Mouse (Mus musculus) mesoderm, embryonic 11.5 days (tissue): Measurements from ENCODE around the gene Lrrc19.
"Not testable (repeated sequence)": the region's sequence is repeated elsewhere in the genome, so short reads cannot be mapped to it uniquely, and the experiment has no call there.

Source experiments
- DNase-seq: peaks from one replicate; pipeline ENCODE4 v3.0.0-alpha.2; 2012; ENCODE audit warnings: low read depth, low spot score

The Lrrc19 gene

DNA sequence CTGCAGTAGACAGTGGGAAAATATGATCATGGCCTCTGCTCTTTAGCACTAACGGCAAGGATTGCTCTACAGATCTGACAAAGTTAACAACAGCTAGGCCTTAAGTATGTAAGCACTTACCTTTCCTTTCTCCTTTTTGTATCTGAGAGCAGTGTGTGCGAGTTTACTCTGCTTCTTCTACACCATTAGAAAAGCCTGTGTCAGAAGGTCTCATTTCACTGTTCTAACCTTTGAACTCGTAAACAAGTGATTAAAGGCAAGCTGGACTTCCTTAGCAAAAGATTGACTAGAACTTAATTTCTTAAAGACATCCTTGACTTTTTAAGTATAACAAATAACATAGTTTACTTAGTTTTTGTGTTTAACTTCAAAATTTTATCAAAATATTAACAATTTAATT is at the start of gene Lrrc19:
Gene Lrrc19 (minus strand): TSS at position 225 of the 400 bp plus-strand sequence.
- no peak for DNase-seq

DNA sequence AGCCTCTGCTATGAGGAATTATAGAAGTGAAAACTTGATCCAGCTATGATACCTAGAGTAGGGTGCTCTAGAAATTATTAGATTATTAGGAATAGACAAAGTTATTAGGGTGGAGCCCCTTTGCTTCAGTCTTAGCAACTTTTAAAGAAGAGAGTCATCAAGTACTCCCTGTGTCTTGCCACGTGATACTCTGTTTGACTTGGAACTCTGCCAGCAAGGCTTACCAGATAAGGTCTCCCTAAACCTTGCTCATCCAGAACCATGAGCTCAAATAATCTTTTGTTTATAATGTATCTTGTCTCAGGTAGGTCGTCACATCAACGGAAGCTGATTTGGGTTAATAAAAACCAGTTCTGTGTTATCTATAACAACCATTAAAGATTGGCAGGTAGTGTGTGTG is 46.4 kb upstream of the Lrrc19 start:
- no peak for DNase-seq

DNA sequence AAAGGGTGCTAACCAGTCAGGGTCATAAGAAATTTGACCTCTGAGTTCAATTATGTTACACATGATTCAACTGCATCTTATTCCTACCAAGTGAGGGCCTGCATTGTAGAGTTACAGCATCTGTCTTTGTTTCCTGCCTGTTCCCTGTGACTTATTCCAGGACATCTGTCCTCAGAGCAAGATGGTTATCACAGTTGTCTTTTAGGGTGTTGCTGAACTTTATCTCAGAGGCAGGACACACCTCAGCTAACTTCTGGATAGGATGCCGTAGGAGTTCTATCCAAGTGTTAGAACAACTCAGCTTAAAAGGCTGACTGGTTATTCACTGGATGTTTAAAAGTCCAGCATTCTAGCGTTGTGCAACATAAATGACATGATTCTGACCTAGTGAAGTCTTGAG is 42.2 kb upstream of the Lrrc19 start:
- DNase-seq = no peak

DNA sequence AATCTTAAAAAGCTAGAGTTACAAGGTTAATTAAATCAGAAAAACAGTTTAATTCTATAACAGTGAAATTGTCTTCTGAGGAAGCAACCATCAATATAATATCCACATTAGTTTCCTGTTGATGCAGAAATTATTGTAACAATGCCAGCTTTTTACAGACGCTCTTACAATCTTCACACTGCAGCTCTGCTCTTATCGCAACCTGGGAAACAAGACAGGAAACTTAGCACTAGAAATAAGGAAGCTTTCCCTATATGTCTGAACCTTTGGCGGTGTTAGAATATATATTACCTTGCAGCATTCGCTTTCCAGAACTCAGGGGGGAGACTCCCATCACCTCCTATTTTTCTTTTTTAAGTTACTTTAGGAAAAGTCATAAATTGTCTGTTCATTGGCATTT is 41.1 kb upstream of the Lrrc19 start:
- DNase-seq = no peak

DNA sequence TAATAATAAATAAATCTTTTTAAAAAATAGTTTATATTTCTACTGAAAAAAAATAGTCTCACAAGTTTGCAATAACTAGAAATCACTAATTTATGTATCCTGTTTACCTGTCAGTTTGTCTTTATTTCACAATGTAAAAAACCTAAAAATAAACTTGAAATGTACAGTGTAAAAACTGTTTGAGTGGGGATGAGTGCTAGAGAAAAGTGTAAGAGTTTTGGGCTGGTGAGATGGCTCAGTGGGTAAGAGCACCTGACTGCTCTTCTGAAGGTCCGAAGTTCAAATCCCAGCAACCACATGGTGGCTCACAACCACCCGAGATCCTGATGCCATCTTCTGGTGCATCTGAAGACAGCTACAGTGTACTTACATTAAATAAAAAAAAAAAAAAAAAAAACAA is 39.9 kb upstream of the Lrrc19 start:
- DNase-seq = not testable (repeated sequence)

DNA sequence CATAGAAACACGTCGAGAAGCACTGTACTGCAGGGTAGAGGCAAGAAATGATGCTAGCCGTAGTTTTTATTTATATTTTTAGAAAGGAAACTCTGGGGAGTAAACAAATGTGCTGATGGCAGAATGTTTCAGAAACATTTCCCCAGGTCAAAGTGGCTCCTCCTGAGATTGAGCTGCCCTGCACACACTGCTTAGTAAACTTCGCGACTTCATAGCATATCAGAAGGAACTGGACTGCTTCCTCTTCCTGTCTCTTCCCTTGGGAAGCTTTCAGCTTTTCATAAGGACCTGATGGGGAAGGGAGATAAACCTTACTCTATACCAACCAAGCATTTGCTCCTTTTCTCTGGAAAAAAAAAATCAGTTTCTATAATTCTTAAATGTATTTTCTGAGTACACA is 33.4 kb upstream of the Lrrc19 start:
- no peak for DNase-seq

DNA sequence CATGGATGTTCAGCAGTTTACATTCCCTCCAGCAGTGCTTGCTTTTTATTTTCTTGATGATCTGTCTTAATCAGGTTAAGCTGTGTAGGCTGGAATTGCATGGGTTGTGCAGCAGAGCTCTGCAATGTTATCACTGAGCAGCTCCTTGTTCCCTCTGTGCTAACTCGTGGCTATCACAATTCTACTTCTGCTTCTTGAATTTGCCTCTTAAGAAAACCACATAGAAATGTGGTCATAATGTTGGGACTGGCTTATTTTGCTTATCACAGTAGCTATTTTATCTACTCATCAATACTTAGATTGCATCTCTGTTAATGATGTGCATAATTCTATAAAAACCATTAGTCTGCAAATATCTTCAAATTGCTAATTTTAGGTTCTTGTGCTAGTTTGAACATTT is 32.1 kb upstream of the Lrrc19 start:
- no peak for DNase-seq

DNA sequence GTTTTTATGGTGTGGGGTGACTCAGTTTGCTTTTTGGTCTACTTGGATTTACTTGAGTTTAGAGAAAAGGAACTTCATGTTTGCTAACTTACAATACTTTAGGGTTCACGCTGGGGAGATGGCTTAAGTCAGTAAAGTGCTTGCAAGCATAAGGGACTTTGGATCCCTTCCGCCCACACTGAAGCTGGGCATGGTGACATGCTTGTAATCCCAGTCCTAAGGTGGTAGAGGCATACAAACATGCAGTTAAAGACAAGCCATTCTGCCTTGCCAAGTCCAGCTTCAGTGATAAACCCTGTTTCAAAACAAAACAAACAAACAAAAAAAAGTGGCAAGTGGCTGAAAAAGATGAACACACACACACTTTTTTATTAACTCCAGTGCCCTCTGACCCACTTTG is 31.2 kb upstream of the Lrrc19 start:
- no peak for DNase-seq

DNA sequence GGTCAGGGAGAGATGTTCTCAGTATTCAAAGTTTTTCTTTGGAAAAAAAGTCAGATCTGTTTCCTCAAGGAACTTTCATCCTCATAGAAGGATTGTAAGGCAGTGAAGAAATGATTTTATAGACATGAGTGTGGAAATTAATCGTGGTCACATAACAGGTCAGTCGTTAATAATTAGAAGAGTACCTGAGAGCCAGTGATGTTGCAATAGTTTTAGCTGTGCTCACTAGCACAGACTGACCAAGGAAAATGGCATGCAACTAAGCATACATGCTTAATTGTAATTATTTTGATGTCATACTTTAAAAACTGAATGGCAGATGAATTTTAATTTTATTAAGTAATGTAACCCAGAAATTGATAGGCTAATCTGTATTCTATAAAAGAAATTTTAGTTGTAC is 30.7 kb upstream of the Lrrc19 start:
- DNase-seq = no peak

DNA sequence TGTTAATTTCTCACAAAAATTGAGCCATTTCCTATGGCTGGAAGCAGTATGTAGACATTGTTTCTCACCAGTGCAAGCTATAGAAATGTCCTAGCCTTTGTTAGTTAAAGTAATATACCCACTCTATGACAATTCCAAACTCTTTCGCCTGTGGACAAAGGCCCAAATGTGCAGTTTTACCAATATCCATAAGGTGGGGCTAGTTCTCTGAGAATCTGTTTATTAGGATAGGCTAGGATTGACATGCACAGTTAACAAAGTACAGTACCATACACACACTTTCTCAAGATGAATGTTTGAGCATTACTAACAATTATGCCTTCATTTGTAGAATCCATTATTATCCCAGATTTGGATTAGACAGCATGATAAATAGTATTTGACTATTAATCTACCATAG is 19.8 kb upstream of the Lrrc19 start:
- DNase-seq = peak; percentile 22

DNA sequence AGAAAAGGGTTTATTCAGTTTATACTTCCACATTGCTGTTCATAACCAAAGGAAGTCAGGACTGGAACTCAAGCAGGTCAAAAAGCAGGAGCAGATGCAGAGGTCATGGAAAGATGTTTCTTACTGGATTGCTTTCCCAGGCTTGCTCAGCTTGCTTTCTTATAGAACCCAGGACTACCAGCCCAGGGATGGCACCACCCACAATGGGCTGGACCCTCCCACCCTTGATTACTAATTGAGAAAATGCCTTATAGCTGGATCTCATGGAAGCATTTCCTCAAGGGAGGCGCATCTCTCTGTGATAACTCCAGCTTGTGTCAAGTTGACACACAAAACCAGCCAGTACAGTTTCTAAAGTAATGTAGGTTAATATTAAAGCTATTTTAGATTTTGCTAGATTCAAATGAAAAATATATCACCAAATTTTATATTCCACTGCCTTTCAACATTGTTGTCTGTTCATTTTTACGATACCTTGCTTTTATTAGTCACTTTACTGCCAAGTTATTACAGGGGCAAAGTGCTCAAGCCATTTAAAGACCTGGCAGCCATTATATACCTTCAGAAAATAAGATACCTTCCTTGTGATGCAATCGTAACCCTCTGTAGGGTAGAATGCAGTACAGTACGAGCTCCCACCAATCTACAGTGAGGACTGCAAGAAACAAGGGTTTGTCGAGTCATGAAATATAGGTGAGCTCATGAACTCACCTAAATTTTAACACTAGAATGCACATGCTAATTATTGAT is 657 bp upstream of the Lrrc19 start:
- not testable (repeated sequence) for DNase-seq

DNA sequence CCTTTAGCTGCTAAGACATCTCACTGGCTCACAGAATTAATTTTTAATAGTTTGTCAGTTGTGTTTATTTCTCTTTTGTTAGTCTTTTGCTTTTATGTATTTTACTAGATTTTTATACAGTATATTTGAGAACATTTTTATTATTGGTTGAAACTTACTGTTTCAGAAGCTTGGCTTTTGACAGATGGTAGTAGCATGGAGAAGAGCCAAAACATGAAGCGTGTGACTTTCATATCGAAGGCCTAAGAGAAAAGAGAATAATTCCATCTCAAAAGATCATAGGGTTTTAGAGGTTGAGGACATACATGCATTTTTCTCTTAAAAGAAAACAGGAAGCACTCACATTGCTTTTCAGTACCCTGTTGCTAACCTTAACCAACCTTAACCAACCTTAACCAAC is 6.8 kb downstream of the Lrrc19 start:
- no peak for DNase-seq

DNA sequence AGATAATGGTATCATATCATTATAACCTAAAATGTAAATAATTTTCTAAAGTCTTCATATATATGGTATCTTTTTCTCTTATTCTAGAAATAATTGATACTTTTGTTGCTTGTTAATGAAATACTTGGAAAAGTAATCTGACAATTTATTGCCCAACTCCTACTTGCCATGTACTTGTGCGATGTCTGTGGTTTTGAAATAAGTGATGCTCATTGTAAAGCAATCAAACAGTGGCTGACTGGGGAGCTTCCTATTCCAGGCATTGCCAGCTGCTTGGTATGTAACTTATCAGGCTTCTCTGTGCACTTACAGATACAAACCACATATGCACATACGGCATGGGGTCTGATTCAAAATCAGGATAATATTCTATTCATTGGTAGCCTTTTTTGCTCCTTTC is 29.9 kb downstream of the Lrrc19 start:
- DNase-seq = no peak

DNA sequence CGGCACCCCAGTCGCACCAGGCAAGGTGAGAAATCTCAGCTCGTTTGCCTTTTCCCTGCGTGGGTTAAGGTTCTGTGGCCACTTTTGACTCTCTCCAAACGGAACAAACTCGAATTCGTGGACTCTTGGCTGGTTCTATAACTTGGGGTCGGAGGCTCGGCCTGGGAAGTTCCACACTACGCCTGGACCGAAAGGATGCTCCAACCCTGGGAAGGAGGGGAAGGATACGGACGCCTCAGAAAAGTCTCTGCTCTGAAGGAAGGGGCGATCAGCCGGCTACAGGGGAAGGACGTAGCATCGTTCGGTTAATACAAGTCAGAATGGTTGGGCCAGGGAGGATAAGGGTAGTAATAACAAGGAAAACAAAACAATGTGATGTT is 35.3 kb downstream of the Lrrc19 start:
- DNase-seq = no peak

DNA sequence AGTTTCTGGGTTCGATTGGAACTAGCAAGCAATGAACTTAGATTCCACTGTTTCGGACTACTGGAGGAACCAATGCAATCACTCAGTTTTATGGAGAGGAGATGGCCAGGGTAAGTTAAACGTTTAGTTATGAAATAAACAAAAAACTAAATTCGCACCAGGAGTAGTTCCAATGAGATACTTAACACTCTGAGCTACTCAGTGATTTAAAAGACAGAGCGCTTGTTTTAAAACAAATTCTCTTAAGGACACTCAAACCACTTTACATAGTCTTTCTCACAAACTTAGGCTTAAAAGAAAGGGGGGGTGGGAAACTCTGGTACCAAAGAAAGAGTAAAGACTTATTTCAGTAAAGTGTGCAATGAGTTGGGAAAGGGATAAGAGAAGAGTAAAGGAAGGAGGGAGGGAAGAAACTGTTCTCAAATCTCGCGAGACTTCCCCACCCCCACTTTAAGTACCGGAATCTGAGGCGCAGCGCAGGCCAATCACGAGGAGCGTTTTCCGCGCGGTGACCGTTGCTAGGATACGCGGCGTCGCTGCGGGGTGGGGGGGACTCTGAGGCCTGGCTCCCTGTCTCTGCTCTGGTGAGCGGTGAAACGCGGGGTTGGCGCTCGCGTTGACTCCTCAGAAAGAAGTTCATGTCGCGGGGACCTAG is 35.8 kb downstream of the Lrrc19 start, which contains the start of gene Ift74:
Gene Ift74 (plus strand): TSS at position 520 of the 655 bp plus-strand sequence.
- DNase-seq = peak; percentile 98

DNA sequence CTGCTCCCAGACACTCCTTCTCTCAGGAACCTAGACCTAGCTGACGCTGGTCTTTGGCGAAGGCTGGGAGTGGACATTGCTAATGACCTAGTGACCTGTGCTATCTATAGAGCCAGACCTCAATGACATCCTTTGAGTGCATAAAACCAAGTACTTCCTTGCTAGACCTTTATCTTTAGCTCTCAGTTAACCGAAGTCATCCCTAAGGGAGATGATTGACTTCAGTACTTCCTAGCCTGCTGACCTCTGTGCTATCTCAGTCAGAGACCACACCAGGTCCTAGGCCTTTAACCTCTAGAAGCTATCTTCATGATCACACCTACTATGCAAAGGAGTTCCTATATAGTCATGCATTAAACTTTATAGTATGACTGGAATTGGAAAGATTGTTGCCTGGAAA is 39.6 kb downstream of the Lrrc19 start:
- DNase-seq = no peak

DNA sequence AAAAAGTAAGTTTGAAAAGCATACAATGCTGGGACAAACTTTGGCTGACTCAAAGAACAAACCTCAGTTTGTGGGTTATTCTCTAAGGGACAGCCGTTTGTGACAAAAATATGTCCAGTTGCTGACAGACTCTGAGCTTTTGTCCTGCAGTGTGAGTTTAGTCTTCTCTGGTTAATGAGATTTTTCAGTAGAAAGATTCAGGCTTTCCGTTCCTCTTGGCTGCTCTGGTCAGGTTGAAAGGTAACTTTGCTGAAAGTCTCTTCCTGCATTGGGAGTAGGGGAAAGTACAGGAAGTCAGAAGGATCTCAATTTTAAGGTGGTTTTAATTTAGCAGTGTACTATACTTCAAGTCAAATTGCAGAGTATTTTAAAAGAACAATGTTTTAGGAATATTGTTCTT is 44.4 kb downstream of the Lrrc19 start:
- DNase-seq = no peak

DNA sequence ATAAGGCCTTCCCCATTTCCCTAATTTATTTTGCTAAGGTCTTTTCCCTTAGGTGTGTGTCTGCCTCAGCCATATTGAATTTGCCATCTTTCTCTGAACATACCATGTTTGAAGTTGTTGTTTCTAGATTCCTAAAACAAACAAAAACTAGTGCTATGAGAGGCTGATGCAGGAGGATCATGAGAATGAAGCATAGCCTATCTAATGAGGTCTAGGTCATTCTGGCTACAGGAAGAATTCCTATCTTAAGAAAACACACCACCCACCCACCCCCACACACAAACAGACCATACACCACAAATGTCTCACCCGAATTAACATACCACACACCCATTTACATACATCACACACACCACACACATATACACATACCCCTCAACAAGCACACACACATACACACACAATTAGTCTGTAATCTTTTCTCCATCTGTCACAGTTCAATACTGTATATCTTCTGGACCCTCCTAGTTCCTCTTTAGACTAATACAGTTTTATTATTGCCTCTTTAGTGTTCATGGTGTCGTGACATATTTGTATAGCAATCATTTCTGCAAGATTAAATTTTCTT is 45.4 kb downstream of the Lrrc19 start:
- no peak for DNase-seq

DNA sequence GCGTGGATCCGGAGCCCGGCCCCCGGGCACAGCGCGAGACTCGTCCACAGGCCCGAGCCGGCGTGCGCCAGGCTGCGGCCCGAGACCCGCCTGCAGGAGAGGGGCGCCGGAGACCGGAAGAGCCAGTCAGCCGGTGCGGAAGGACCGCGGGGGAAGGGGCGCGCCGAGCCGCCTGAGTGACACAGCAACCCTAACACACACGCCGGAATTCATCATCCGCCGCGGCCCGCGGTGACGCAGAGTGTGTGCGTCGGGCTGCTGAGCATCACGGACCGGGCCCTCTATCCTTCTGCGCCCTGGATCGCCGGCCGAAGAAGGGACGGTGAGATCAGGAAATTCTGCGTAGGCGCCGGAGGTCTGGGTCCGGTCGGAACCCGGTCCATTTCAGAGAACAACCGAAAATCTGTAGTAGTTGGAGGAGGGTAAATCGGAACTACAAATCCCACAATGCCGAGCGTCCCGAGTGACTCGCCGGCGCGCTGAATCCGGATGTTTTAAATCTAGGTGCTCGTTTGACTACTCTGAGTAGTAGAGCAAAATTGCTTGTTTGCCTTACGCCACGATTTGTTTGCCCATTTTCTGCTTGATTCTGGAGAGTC is 46.8 kb downstream of the Lrrc19 start, which contains the start of gene Plaa:
Gene Plaa (minus strand): TSS at position 214 of the 599 bp plus-strand sequence.
- peak; percentile 93 for DNase-seq

DNA sequence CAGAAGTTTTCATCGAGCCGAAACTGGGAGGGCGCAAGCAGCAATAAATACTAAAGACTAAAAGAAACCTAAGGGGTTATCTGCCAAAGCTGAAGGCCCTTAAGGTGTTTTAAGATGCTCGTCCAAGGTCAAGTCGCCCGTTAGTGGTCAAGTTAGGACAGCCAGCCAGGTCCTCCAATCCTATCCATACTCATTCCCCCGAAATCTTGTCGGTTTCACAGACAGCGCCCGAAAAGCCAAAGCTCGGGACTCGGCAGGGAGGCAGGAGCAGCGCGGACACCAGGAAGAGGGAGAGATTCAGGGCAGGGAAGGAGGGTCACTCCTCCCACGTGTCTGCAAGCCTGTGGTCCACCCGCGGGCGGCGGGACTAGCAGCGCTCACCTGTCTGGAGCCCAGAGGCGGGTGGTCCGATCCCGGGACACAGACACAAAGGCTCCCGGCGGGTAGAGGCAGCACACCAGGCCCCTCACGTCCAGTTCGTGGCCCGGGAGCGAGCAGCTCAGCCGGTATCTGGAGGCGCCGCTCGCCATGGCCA is 47.4 kb downstream of the Lrrc19 start:
- no peak for DNase-seq

DNA sequence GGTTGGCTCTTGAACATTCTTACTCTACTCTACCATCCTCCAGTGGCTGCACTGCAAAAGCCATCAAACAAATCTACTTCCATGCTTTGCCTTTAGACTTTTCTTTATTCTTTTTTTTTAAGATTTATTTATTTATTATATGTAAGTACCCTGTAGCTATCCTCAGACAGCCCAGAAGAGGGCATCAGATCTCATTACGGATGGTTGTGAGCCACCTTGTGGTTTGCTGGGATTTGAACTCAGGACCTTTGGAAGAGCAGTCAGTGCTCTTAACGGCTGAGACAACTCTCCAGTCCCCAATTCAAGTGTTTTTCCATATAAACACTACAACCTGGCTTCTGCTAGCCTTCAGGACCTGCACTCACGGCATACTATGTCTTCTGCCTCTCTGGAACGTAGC is 48.5 kb downstream of the Lrrc19 start:
- DNase-seq = no peak

DNA sequence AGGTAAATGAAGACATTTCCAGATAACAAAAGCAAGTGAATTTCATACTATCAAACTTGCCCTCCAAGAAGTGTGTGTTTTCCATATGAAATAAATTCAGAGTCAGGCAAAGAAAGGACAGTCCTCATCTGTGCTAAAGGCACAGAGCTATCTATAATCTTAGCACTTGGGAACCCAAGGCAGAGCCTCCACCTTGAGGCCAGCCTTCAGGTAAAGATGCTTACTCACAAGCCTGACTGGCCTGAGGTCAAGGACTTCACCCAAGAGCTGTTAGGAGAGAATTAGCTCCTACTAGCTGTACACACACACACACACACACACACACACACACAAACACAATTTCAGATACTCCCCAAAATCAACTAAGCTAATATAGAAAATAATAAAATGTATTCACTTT is 57.2 kb downstream of the Lrrc19 start:
- no peak for DNase-seq
